Mouse (Mus musculus): ENCODE results near the gene Fgd2.

DNA sequence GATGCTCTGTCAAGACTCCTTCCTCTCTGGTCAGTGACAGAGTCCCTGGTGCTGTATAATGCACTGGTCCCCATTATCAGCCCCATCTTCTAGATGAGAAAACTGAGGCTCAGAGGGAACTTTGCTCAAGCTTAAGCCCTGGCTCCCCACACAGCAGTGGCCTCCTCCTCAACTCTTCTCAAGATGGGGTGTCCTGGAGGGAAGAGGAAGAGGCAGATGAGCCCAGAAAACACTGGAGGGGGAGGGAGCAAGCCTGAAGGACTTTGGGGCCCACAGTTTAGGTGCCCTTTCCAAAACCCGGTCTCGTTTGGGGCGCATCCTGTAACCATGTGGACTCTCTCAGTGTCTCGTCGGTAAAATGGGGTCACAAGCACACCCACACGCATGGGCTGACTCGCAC is 41.2 kb upstream of the Fgd2 start:
- TF ChIP-seq POLR2A (IDR thresholded peaks at IDR 0.05; ENCODE audit: low read depth, low read length) (no peak), CTCF (IDR thresholded peaks at IDR 0.05; ENCODE audit: extremely low read depth, insufficient read depth, insufficient read length, insufficient replicate concordance) (no peak)
